In the genomic region with DNA sequence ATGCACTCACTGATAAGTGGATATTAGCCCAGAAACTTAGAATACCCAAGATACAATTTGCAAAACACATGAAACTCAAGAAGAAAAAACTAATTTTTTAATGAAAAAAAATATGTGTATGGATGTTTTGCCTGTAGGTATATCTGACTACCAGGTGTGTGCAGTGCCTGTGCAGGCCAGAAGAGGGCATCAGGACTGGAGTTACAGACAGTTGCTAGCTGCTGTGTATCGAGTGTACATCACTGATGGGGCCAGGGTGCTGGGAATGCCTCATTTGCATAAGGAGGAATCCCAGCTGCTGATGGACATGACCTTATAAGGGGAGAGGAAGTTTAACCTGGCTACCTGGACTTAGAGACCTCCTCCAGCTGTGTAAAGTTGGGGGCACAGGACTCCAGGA, we compare ENCODE assay signal across 14 mouse cellular contexts.
DNase-seq lines count a peak whose midpoint lies in the region; TF ChIP-seq lines count a peak whose summit lies in the region.
"Had no signal": no experiment of that assay in that cellular context is flagged by ENCODE, and none has a peak within 500 bp of the region (broad histone marks: within the 10 kb centered on the region; RNA-seq: fewer than 3 reads in every experiment).

No protein-coding gene starts in this region.

- no peak for DNase-seq in layer of hippocampus, adult 2 months (ENCODE audit: low spot score in 2 of 2)
- DNase-seq in layer of hippocampus, postnatal 10 days (ENCODE audit: low spot score in 2 of 2) = no peak
- DNase-seq in thymus, postnatal 25 days = peak; percentile 7
- no peak for DNase-seq in thymus, postnatal 36 days
- DNase-seq in R1 (ENCODE audit: low read depth, low spot score) = peak; percentile 42
- peak; percentile 8 for DNase-seq in splenic B cell, adult 2 months (ENCODE audit: low read depth, low spot score)
- DNase-seq in right cerebral cortex, postnatal 4 days = no peak
- no peak for DNase-seq in frontal cortex, postnatal 10 days (ENCODE audit: low spot score in 2 of 2)
- DNase-seq: adrenal gland, postnatal 25 days; cerebellum, adult 11-12 months; gastrocnemius, postnatal 36 days; left cerebral cortex, postnatal 4 days; lung, postnatal 36 days had no signal

- no peak overlapping the region for H3K27ac ChIP-seq in layer of hippocampus, adult 2 months
- H3K27ac ChIP-seq: forebrain, embryonic 13.5 days had no signal

- peak; percentile 50 for TF ChIP-seq CTCF in layer of hippocampus, adult 2 months (conservative IDR thresholded peaks at IDR 0.05)

- H3K27me3 ChIP-seq in splenic B cell, adult 2 months (ENCODE audit: control insufficient read depth, insufficient read depth, low read length, poor library complexity, severe bottlenecking) = no peaks in the 10 kb centered on the region
- H3K27me3 ChIP-seq: forebrain, embryonic 13.5 days had no signal

- H3K36me3 ChIP-seq in splenic B cell, adult 2 months (ENCODE audit: control insufficient read depth, insufficient read depth, low read length, poor library complexity, severe bottlenecking) = no peaks in the 10 kb centered on the region

- H3K4me3 ChIP-seq in layer of hippocampus, adult 2 months = no peak overlapping the region
- H3K4me3 ChIP-seq: forebrain, embryonic 13.5 days had no signal

Comparison
In these comparisons a context has a peak if more than half of its experiments do, and no peak if none do; other contexts are left out.
1. DNase-seq: peak in thymus, postnatal 25 days (single experiment), R1 (single experiment) and splenic B cell, adult 2 months (single experiment); none in layer of hippocampus, adult 2 months (0 of 2), layer of hippocampus, postnatal 10 days (0 of 2), thymus, postnatal 36 days (0 of 2), right cerebral cortex, postnatal 4 days (single experiment) and frontal cortex, postnatal 10 days (0 of 2).